Mouse (Mus musculus): ENCODE data around the gene Foxj3.

DNA sequence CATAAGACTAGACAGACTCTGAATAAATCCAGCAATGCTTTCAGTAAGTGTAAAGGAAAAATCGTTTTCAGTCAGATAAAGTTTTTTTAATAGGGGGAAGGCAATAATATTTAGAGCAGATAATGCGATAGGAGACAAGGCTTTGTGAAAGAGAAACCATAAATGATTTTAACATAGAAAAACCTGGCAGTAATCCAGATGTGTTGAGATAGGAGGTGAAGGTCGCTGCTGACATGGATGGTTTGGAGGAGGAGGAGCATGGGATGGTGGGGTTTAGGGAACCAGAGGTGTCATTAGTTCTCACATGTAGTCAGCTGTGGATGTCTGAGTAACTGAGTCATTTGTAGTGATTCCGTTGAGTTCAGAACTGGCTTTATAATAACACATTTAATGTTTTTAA lies 77.9 kb downstream of the Foxj3 start:
- no peak for TF ChIP-seq CTCF (IDR thresholded peaks at IDR 0.05; ENCODE audit: low read depth)
- TF ChIP-seq EP300 (optimal IDR thresholded peaks at IDR 0.05) = no peak

All from stomach, postnatal 0 days (tissue).